Mouse (Mus musculus) lung, embryonic 14.5 days (tissue): ENCODE measurements around the gene Tmem170. TPM values are rescaled to one million over a fixed set of nuclear protein-coding genes. Genes with fewer than 3 reads are reported as not detected.

Experiments used
- ATAC-seq: fragments of 200-750 bp; cut with Nextera tagmentation; 2 replicates; pipeline ENCODE4 v1.8.0; 2017; ENCODE audit warnings: mild to moderate bottlenecking, moderate TSS enrichment, moderate library complexity; ENCODE audit not compliant: insufficient read depth
- DNase-seq: peaks from one replicate; pipeline ENCODE4 v3.0.0-alpha.2; 2015
- H3K27ac ChIP-seq: fragments of 300-500 bp; sonication (generic); 2 replicates; pipeline ENCODE4 v1.5.1; 2014; ENCODE audit warnings: low read depth, mild to moderate bottlenecking, moderate library complexity
- H3K27me3 ChIP-seq: fragments of 300-500 bp; sonication (generic); 2 replicates; pipeline ENCODE4 v1.6.1; 2014; ENCODE audit warnings: low read length, control low read depth; ENCODE audit not compliant: insufficient read depth
- H3K36me3 ChIP-seq: fragments of 300-500 bp; sonication (generic); 2 replicates; pipeline ENCODE4 v1.6.1; 2014; ENCODE audit warnings: control low read depth; ENCODE audit not compliant: insufficient read depth
- H3K4me1 ChIP-seq: fragments of 300-500 bp; sonication (generic); 2 replicates; pipeline ENCODE4 v1.6.1; 2014; ENCODE audit warnings: antibody characterized with exemption, control low read depth; ENCODE audit not compliant: insufficient read depth
- H3K4me2 ChIP-seq: fragments of 300-500 bp; sonication (generic); 2 replicates; pipeline ENCODE4 v1.6.1; 2014; ENCODE audit warnings: mild to moderate bottlenecking
- H3K4me3 ChIP-seq: fragments of 300-500 bp; sonication (generic); 2 replicates; pipeline ENCODE4 v1.5.1; 2014; ENCODE audit warnings: low read depth, low read length
- H3K9ac ChIP-seq: fragments of 300-500 bp; sonication (generic); 2 replicates; pipeline ENCODE4 v1.6.1; 2014
- H3K9me3 ChIP-seq: fragments of 300-500 bp; sonication (generic); 2 replicates; pipeline ENCODE4 v1.6.1; 2016; ENCODE audit warnings: low read depth, low read length, control low read depth
- CTCF ChIP-seq: IDR thresholded peaks from 2 replicates; pipeline ENCODE4 v1.5.1; 2016; ENCODE audit warnings: antibody characterized with exemption, low read depth
- WGBS: fragments of 180-500 bp; shearing (Covaris S2); extraction: QIAGEN DNeasy Blood & Tissue Kit; methylation state at CpG from one replicate; pipeline ENCODE4 v1.1.7; 2014; 5-methylcytosine and 5-hydroxymethylcytosine counted together
- polyA plus RNA-seq: library from polyadenylated mRNA; unstranded; fragments of >200 nt; fragmentation: Nextera tagmentation; extraction: Ambion mirVana; gene quantifications from 2 replicates; pipeline ENCODE4 v1.2.1, GENCODE M21; 2014

Gene Tmem170
- polyA plus RNA-seq, 1 experiment from 2014 or later, result 7.0 TPM

DNA sequence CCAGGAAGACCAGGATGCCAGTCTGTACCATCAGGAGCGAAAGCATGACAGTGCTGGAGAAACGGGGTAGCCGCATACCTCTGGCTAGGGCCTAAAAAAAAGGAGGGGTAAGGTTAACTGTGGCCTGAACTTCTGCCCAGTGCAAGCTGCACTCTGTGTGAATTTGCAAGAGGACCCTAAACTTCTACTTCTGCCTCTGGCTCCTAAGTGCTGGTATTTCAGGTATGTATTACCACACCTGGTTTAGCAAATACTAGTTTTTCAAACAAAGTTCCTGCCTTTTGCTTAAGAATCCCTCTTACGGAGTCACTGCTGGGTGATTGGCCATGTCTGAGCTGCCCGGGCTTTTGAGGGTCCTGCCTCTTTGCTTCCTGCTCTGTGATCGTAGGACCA, 14.4 kb upstream of the Tmem170 start:
- peaks cover 28% of the 10 kb centered on the region for H3K27me3 ChIP-seq
- 50% methylated on average over 6 of the region's 6 CpGs for WGBS
- TF ChIP-seq CTCF, result no peak

DNA sequence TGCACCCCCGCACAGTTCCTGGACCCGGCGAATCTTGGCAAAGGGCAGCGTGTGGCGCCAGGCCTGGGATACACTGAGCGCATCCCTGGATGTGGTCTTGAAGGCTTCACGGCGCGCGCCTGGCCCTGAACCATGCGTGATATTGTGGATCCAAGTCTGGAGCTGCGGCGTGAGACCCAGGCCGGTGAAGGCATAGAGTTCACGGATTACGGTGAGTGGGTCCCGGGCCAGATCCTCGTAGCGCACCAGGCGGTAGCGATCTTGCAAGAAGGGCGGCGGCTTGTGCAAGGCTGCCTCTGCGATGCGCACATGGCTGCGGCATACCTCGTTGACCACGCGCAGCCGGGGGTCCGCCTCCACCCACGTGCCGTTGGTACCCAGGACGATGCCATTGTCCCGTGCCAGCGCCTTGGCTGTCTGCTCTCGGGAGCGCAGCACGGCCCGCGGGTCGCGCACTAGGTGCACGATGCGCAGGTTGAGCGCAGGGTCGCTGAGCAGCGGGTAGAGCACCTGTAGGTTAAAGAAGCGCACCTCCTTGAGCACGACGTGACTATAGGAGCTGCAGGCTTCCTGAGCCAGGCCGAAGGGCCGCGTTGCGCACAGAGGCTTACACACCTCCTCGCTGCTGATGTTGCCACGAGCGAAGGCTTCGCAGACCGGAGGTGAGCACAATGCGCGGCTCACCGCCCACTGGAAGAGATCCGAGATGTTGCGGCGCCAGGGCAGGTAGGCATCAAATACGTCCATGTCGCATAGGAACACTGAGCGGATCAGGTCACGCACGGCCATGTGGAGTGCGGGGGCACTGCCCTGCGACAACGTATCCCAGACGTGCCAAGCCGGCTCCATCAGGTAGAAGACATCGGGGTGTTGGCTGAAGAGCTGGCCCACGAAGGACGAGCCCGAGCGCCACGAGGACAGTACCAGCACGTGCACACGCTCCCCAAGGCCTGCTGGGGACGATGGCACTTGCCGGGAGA, 13.7 kb upstream of the Tmem170 start:
- H3K36me3 ChIP-seq, result no peaks in the 10 kb centered on the region
- peak overlapping the region; percentile 28 for H3K4me3 ChIP-seq
- ATAC-seq (peak; percentile 28), DNase-seq (peak; percentile 19)
- 13% methylated on average over 86 of the region's 86 CpGs for WGBS
- H3K27me3 ChIP-seq, result peaks cover 28% of the 10 kb centered on the region
- H3K4me1 ChIP-seq, result peaks cover 23% of the 10 kb centered on the region
- H3K4me2 ChIP-seq, result peak overlapping the region; percentile 55
- H3K27ac ChIP-seq, result no peak overlapping the region
- H3K9ac ChIP-seq, result peak overlapping the region; percentile 23
- H3K9me3 ChIP-seq, result no peaks in the 10 kb centered on the region
- TF ChIP-seq CTCF, result no peak

More for the DNA sequence above, 14.4 kb upstream of the Tmem170 start:
- H3K36me3 ChIP-seq, result no peaks in the 10 kb centered on the region
- DNase-seq (peak; percentile 24), ATAC-seq (peak; percentile 57)
- peak overlapping the region; percentile 28; the same call in 1 of the 2 replicates for H3K4me3 ChIP-seq
- no peaks in the 10 kb centered on the region for H3K9me3 ChIP-seq
- no peak overlapping the region for H3K27ac ChIP-seq
- no peak overlapping the region for H3K9ac ChIP-seq
- H3K4me2 ChIP-seq, result peak overlapping the region; percentile 55; the same call in 1 of the 2 replicates
- peaks cover 23% of the 10 kb centered on the region for H3K4me1 ChIP-seq

DNA sequence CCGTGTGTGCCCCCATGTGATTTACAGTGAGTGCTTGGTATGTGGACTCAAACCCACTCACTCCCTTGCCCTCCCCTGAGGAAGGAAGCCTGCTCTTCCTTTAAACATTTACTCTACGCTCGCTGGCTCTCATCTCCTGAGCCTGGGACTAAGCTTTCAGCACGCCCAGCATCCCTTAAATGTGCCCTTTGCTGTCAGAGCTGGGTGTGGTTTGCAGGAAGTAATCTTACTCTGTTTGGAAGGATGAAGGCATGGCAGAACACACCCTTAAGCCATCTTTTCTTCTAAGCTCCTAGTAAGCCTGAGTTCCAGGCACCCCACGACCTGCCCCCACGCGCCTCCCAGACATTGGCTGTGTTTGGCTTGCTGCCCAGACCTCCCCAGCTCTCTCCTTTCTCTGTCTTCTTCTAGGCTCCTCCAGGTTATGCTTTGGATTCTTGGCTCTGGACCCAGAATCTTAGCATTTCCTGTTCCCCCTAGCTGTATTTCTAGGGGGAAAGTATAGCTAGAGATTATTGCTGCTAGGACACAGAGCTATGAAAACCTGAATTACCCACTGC, 11.6 kb upstream of the Tmem170 start:
- WGBS, result 12% methylated on average over 7 of the region's 7 CpGs
- no peaks in the 10 kb centered on the region for H3K9me3 ChIP-seq
- H3K9ac ChIP-seq, result no peak overlapping the region
- no peaks in the 10 kb centered on the region for H3K36me3 ChIP-seq
- no peak overlapping the region for H3K27ac ChIP-seq
- peak; percentile 26; the same call in 1 of the 2 replicates for ATAC-seq
- no peak for TF ChIP-seq CTCF
- peaks cover 23% of the 10 kb centered on the region for H3K4me1 ChIP-seq
- H3K27me3 ChIP-seq, result peaks cover 28% of the 10 kb centered on the region
- DNase-seq, result peak; percentile 70
- H3K4me3 ChIP-seq, result no peak overlapping the region
- H3K4me2 ChIP-seq, result 0 out of 2 replicates have a peak overlapping the region, but pooled peaks have one; percentile 15

DNA sequence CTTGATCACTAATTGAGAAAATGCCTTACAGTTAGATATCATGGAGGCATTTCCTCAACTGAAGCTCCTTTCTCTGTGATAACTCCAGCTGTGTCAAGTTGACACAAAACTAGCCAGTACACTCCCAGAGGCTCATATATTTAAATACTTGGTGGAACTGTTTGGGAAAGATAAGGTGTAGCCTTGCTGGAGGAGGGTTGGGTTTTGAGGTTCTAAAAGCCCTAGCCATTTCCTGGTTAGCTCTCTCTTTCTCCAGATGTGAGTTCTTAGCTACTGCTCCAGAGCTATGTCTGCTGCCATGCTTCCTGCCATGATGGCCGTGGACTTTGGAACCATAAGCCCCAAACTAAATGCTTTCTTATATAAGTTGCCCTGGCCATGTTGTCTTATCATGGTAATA, 10.9 kb upstream of the Tmem170 start:
- H3K9ac ChIP-seq, result no peak overlapping the region
- 83% methylated on average over 1 of the region's 1 CpGs for WGBS
- H3K4me3 ChIP-seq, result no peak overlapping the region
- H3K4me2 ChIP-seq, result no peak overlapping the region
- no peaks in the 10 kb centered on the region for H3K9me3 ChIP-seq
- peaks cover 27% of the 10 kb centered on the region for H3K27me3 ChIP-seq
- DNase-seq (no peak), ATAC-seq (no peak)
- H3K4me1 ChIP-seq, result peaks cover 23% of the 10 kb centered on the region
- TF ChIP-seq CTCF, result no peak
- no peaks in the 10 kb centered on the region for H3K36me3 ChIP-seq
- no peak overlapping the region for H3K27ac ChIP-seq

DNA sequence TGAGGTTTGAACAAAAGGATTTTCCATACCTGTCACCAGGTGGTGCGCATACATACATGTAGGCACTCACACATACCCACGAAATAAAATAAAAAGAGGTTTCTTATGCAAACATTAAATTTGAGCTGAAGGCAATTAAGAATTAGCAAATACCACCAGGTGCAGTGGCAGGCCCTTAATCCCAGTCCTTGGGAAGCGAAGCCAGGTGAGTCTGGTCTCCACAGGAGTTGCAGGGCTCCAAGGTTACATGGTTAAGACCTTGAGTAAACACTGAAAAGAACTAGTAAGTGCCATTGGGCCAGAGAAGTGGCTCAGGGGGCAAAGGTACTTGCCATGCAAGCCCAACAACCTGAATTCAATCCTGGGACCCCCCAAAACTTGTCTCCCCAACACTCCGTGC, 7.1 kb upstream of the Tmem170 start:
- H3K4me3 ChIP-seq, result no peak overlapping the region
- WGBS, result 63% methylated on average over 4 of the region's 4 CpGs
- no peaks in the 10 kb centered on the region for H3K9me3 ChIP-seq
- peaks cover 7% of the 10 kb centered on the region; the same call in 1 of the 2 replicates for H3K4me1 ChIP-seq
- DNase-seq (peak; percentile 32), ATAC-seq (peak; percentile 44; the same call in 1 of the 2 replicates)
- no peaks in the 10 kb centered on the region for H3K36me3 ChIP-seq
- H3K27me3 ChIP-seq, result no peaks in the 10 kb centered on the region
- H3K9ac ChIP-seq, result no peak overlapping the region
- no peak overlapping the region for H3K4me2 ChIP-seq
- H3K27ac ChIP-seq, result no peak overlapping the region
- no peak for TF ChIP-seq CTCF

DNA sequence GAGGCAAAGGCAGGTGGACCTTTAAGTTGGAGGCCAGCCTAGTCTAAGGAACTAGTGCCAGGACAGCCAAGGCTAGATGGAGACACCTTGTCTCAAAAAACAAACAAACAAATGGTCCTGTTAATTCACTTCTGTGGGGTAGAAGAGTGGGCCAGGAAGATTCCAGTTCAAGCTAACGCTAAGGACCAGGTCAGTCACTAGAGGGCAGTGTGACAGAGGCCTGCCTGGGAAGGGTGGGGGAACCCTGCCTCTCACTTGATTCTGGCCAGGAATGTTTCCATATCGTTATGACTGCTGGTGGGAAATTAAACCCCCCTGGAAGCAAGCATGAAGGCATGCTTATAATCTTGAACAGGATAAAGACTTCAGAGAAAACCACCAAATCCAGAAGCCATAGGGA, 5.0 kb upstream of the Tmem170 start:
- Histone ChIP-seq H3K4me2 (no peak overlapping the region), H3K9me3 (no peaks in the 10 kb centered on the region), H3K4me1 (no peaks in the 10 kb centered on the region), H3K27me3 (no peaks in the 10 kb centered on the region), H3K27ac (no peak overlapping the region), H3K36me3 (no peaks in the 10 kb centered on the region), H3K9ac (no peak overlapping the region), H3K4me3 (no peak overlapping the region)
- 0% methylated on average over 2 of the region's 2 CpGs for WGBS
- TF ChIP-seq CTCF, result peak; percentile 86
- DNase-seq (peak; percentile 84), ATAC-seq (no peak)

DNA sequence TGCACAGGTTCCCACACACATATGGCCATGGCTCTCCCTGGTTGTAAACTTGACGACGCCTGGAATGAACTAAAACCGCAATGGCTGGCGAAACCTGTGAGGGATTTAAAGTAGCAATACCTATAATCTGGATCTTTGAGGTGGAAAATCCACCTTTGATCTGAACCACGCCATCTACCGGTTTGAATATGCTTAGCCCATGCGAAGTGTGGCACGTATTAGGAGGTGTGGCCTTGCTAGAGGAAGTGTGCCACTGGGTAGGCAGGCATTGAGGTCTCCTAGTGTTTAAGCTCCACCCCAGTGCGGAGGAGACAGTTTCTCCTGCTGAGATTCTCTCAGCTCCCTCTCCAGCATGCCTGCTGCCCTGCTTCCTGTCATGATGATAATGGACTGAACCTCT, 1.2 kb upstream of the Tmem170 start:
- Histone ChIP-seq H3K27ac (no peak overlapping the region), H3K4me3 (no peak overlapping the region), H3K4me2 (no peak overlapping the region), H3K4me1 (peaks cover 4% of the 10 kb centered on the region; the same call in 1 of the 2 replicates), H3K27me3 (no peaks in the 10 kb centered on the region), H3K9me3 (no peaks in the 10 kb centered on the region), H3K9ac (no peak overlapping the region), H3K36me3 (no peaks in the 10 kb centered on the region)
- TF ChIP-seq CTCF, result no peak
- ATAC-seq (no peak), DNase-seq (no peak)
- 74% methylated on average over 9 of the region's 9 CpGs for WGBS
